Mouse (Mus musculus) megakaryocyte progenitor cell, adult 5-6 weeks (primary cell): Measurements from ENCODE around the gene Islr. TPM values are rescaled to one million over a fixed set of nuclear protein-coding genes. Genes with fewer than 3 reads are reported as not detected.

Experiments used
- ATAC-seq: replicated peaks from 2 replicates; pipeline ENCODE4 v1.8.0; 2016; ENCODE audit warnings: mild to moderate bottlenecking, moderate TSS enrichment, inconsistent platforms; ENCODE audit not compliant: poor library complexity
- total RNA-seq, 2 experiments: library from RNA; stranded (forward) in 1 of 2; stranded (reverse) in 1 of 2; fragments of 157-497, 149-512 nt in 1 of 2; fragments of 200-1000 nt in 1 of 2; gene quantifications; 2 replicates each; pipeline versions ENCODE4 v1.2.3 to v1.2.4; 2015 to 2017

Gene Islr
- total RNA-seq, 2 experiments from 2014 or later: not detected

DNA sequence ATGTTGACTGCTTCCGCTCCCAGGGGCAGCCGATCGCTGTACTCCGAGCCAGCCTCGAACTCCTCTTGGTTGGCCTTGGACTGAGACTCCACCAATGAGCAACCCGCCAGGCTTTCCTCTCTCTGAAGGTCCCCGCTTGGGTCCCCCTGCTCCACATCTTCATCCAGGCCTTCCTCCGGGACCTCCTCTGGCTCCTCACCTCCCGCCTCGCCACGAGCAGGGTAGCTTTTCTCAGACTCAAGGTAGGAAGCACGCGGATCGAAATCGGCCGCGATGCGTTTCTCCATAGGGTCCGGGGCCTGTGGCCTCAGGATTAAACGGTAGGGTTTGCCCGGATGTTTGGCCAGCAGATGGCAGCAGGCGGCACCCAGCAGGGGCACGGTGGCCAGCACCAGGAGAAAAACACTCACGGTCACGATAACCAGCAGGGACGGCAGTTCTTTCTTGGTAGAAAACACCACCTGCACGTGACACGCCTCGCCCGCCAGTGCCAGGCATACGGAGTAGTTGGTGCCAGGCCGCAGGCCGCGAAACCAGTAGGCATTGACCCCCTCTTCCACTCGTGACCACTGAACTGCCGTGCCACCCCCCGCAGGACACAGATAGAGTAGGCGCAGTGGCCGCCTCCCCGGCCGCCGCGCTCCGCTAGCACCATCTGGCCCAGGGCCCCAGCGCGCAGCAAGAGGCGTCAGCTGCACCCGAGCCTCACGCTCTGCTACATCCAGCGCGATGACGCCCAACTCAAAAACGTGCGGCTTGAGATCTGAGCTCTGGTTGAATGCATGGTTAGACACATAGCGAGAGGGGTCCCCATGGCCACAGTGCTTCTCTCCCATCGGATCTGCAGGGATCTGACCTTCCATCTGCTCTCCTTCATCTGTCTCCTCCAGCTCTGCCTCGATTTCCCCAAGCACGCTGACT is 6.1 kb downstream of the Islr start:
- peak; percentile 73 for ATAC-seq

- no peak for ATAC-seq
Observed at GRCm38 (mm10) chr9:58196610-58197567, 7.2 kb downstream of the Islr start.

- ATAC-seq: no peak
Observed at GRCm38 (mm10) chr9:58196141-58196540, 8.0 kb downstream of the Islr start.

DNA sequence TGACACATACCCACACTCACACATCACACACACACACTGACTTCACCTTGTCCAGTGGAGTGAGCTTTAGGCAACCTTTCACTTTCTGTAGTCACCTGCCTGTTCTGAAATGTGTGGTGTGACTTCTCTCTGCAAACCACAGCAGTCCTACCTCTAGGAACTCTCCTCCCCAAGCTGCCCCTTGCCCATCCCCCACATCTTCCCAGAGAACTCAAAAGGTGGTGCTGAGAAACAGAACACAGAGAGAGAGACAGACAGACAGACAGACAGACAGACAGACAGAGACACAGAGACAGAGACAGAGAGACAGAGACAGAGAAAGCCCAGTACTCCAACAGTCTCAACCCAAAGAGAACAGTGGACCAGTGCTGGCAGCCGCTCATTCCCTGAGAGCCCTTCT is 8.4 kb downstream of the Islr start:
- no peak for ATAC-seq

DNA sequence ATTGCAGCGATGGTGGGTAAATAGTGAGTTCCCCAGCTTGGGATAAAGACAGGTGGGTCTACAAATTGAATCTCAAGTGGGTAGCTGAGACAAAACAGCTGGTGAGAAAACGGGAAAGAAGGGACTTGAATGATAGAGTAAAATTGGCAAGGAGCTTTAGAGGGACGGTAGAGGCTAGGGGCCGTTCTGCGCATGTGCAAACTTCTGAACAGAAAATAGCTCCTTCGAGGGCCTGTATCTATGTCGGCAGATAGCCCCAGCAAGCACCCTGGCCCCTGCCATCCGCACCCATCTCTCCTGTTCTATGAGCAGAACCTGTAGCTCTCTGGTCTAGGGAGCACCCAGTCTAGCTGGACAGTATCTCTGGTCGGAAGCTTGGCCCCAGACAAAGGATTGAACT is 9.9 kb downstream of the Islr start:
- ATAC-seq: no peak

- ATAC-seq: no peak
Observed at GRCm38 (mm10) chr9:58184456-58184855, 19.6 kb downstream of the Islr start.

- ATAC-seq: no peak
Observed at GRCm38 (mm10) chr9:58179390-58179789, 24.7 kb downstream of the Islr start.

GRCm38 (mm10) chr9:58177165-58177564 is 26.9 kb downstream of the Islr start:
- no peak for ATAC-seq

- ATAC-seq: no peak
Observed at GRCm38 (mm10) chr9:58175745-58176487, 28.2 kb downstream of the Islr start.

- ATAC-seq: no peak
Observed at GRCm38 (mm10) chr9:58174818-58175251, 29.3 kb downstream of the Islr start.

GRCm38 (mm10) chr9:58172863-58173262 is 31.2 kb downstream of the Islr start:
- ATAC-seq: no peak

DNA sequence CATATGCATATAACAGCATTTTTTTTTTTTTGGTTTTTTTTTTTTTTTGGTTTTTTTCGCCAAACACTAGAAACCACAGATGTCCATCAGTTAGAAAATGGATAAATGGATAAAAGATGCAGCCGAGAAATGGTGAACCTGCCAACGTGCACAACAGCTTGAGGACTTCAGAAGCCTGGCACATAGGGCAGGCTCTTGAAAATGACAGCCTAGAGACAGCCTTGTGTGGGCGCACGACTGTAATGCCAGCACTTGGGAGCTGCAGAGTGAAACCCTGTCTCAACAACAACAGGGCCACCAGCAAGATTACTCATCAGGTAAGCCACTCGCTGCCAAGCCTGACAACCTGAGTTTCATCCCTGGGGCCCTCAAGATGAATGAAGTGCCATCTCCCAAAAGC is 34.7 kb downstream of the Islr start:
- ATAC-seq: no peak

- no peak for ATAC-seq
Observed at GRCm38 (mm10) chr9:58168880-58169279, 35.2 kb downstream of the Islr start.

DNA sequence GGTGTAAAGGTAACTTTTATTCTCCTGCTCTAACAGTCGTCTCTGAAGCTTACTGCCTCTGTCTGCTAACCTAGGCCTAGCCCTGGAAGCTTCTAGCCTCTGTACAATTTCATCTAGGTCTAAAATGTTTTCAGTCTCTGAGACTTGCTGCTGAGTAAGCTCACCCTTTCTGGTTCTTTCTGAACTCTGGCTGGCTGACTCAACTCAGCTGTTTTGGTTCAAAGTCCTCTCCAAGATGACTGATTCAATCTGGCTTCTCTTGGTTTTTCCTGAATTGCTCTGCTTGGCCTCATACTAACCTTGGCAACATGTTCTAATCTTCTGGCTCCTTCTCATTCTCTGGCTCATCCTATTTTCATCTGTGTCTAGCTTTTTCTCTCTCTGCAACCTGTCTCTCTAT is 38.3 kb downstream of the Islr start:
- ATAC-seq: no peak

DNA sequence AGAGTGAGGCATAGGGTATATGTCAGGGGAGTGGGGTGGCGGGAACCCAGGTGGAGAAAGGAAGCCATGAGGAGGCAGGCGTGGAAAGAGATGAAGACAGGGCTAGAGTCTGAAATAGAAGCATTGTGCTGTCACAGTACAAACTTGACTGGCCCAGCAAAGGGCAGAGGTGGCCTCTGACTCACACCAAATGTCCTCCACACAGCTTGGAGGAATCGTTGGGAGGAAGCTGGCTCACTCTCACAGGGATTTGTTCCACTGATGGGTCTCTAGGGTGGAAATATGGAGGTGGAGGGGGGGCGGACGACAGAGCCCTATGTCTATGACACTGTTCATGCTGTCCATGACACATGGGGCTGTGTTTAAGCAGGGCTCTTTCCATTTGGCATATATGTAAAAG is 41.0 kb downstream of the Islr start:
- ATAC-seq: no peak

GRCm38 (mm10) chr9:58162173-58162572 is 41.9 kb downstream of the Islr start:
- no peak for ATAC-seq

DNA sequence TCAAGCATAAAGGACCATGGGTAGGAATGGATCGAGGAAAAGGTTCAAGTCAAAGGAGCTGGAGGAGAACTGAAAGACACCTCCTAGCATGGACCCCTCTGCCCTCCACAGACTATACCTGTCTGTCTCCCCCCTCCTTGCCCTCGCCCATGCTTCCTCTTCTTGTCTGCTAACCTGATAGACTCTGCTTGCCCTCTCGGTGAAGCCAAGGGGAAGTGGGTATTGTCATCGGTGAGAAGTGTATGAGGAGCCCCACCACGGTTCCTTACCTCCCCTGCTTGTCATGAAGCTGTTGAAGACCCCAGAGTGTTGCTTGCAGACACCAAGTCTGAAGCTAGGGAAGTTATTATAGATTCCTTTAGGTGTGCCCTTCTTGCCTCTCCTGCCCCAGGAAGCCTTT is 43.8 kb downstream of the Islr start:
- 0 out of 2 replicates have a peak, but pooled peaks have one; percentile 23 for ATAC-seq

DNA sequence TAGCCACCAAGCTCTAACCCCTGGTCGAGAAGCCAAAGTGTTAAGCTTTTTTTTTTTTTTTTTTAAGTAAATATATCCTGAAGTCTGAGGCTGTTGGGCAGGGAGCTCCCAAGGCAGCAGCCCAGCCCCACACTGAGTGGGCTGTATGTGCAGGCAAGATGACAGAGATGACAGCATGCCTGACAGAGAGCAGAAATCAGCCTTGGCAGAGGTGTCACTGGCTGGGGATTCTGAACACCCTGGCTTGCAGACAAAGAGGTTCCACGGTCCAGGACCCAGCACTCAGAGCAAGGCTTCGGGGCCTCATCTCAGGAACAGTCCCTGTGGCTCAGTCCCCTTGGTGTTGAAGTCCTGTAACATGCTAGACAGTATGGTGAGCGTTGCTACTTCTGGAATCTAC is 44.3 kb downstream of the Islr start:
- no peak for ATAC-seq

- ATAC-seq: no peak
Observed at GRCm38 (mm10) chr9:58158541-58159311, 45.4 kb downstream of the Islr start.

DNA sequence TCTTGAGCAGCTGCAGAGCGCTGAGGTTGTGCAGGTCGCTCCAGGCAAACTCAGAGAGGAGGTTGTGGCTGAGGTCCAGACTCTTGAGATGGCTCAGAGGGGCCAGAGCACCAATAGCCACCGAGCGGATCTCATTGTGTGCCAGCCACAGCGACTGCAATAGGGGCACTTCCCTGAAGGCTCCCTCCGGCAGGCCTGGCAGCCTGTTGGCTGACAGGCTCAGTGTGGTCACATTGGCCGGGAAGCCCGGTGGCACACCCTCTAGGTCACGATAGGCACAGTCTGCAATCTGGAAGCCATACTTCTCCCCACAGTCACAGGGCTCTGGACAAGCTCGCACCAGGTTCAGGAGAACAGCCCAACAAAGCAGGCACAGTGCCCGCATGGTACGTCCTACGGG is 46.3 kb downstream of the Islr start:
- ATAC-seq: no peak
